Comparison of ENCODE assay signal across 7 mouse cellular contexts in the genomic region with DNA sequence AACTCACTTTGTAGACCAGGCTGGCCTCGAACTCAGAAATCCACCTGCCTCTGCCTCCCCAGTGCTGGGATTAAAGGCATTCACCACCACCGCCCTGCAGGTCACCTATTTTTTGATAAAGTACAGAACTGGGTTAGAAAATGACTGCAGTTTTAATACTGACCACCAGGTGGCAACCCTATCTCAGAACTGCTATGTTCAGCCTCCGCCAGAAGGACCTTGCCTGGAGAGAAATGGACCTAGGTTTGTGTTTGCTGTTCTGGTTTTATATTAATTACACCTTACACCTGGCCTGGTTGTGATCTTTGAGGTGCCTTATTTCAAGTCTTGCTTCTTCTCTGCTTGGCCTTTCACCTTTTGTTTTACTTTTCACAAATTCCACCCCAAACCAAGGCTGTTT. TPM values are rescaled to one million over a fixed set of nuclear protein-coding genes. Genes with fewer than 3 reads are reported as not detected.
A peak's percentile ranks its signal among the peaks of the same experiment; 100 is the strongest.
DNase-seq lines count a peak whose midpoint lies in the region; ATAC-seq and TF ChIP-seq lines count a peak whose summit lies in the region.

No protein-coding gene starts in this region.

- ATAC-seq in G1E (ENCODE audit: extremely low read depth, insufficient number of reproducible peaks, low FRiP score, poor library complexity, severe bottlenecking): peak; percentile 63
- ATAC-seq in cerebellum, adult (ENCODE audit: insufficient number of reproducible peaks, low FRiP score, low TSS enrichment): peak; percentile 58; the same call in 1 of the 2 replicates
- ATAC-seq in forebrain, embryonic 15.5 days (replicated peaks): 0 out of 2 replicates have a peak, but pooled peaks have one; percentile 32
- no peak for ATAC-seq in kidney, postnatal 0 days (replicated peaks; ENCODE audit: low FRiP score, low read depth)
- 0 out of 2 replicates have a peak, but pooled peaks have one; percentile 9 for ATAC-seq in liver, embryonic 16.5 days (ENCODE audit: low read depth)

- H3K79me3 ChIP-seq in C2C12 (ENCODE audit: low read depth): no peaks in the 10 kb centered on the region

- DNase-seq in G1E (ENCODE audit: low spot score): peak; percentile 23
- peak; percentile 85 for DNase-seq in kidney, postnatal 0 days (ENCODE audit: low spot score)
- DNase-seq in retina, postnatal 7 days (ENCODE audit: low read depth, low spot score): peak; percentile 46

- H3K4me2 ChIP-seq in forebrain, embryonic 15.5 days (replicated peaks): no peak overlapping the region
- H3K4me2 ChIP-seq in kidney, postnatal 0 days (ENCODE audit: low read length): no peak overlapping the region
- no peak overlapping the region for H3K4me2 ChIP-seq in liver, embryonic 16.5 days (ENCODE audit: low read depth, low read length)

- H3K36me3 ChIP-seq in C2C12 (ENCODE audit: control insufficient read depth, insufficient read depth) (no peaks in the 10 kb centered on the region), G1E (replicated peaks) (peaks cover 2% of the 10 kb centered on the region)
- H3K36me3 ChIP-seq in forebrain, embryonic 15.5 days: peaks cover 1% of the 10 kb centered on the region; the same call in 1 of the 2 replicates
- no peaks in the 10 kb centered on the region for H3K36me3 ChIP-seq in kidney, postnatal 0 days (ENCODE audit: insufficient read depth, low read length)
- H3K36me3 ChIP-seq in liver, embryonic 16.5 days (ENCODE audit: control insufficient read depth, insufficient read depth): no peaks in the 10 kb centered on the region

- WGBS in forebrain, embryonic 15.5 days: 33% methylated on average over 3 of the region's 3 CpGs
- WGBS in kidney, postnatal 0 days: 31% methylated on average over 3 of the region's 3 CpGs
- 15% methylated on average over 3 of the region's 3 CpGs for WGBS in liver, embryonic 16.5 days (ENCODE audit: insufficient replicate concordance)

- H3K27me3 ChIP-seq in C2C12 (ENCODE audit: control insufficient read depth, insufficient read depth, insufficient read length) (no peaks in the 10 kb centered on the region), G1E (ENCODE audit: insufficient read depth, low read length) (peaks cover 15% of the 10 kb centered on the region)
- no peaks in the 10 kb centered on the region for H3K27me3 ChIP-seq in forebrain, embryonic 15.5 days
- no peaks in the 10 kb centered on the region for H3K27me3 ChIP-seq in kidney, postnatal 0 days (ENCODE audit: insufficient read depth, low read length)
- no peaks in the 10 kb centered on the region; the same call in 1 of the 2 replicates for H3K27me3 ChIP-seq in liver, embryonic 16.5 days (ENCODE audit: control insufficient read depth, insufficient read depth, low read depth, low read length)

- peak; percentile 27 for TF ChIP-seq CTCF in C2C12 (IDR thresholded peaks at IDR 0.05; ENCODE audit: control insufficient read depth, insufficient read depth, insufficient read length)
- peak; percentile 46 for TF ChIP-seq CTCF in G1E (IDR thresholded peaks at IDR 0.05; ENCODE audit: low read depth, low read length)
- TF ChIP-seq CTCF in kidney, postnatal 0 days (IDR thresholded peaks at IDR 0.05; ENCODE audit: low read depth): peak; percentile 92

- H3K9me3 ChIP-seq in G1E (replicated peaks): peaks cover 5% of the 10 kb centered on the region; the same call in 1 of the 2 replicates
- 0 out of 2 replicates have a peak, but pooled peaks cover 5% of the 10 kb centered on the region for H3K9me3 ChIP-seq in forebrain, embryonic 15.5 days
- no peaks in the 10 kb centered on the region for H3K9me3 ChIP-seq in kidney, postnatal 0 days (replicated peaks; ENCODE audit: low read length)
- H3K9me3 ChIP-seq in liver, embryonic 16.5 days (replicated peaks; ENCODE audit: control insufficient read depth, low read length): no peaks in the 10 kb centered on the region

- no peak overlapping the region for H3K9ac ChIP-seq in forebrain, embryonic 15.5 days (replicated peaks)
- H3K9ac ChIP-seq in kidney, postnatal 0 days (ENCODE audit: low read depth, low read length): no peak overlapping the region
- H3K9ac ChIP-seq in liver, embryonic 16.5 days (ENCODE audit: low read depth, low read length): no peak overlapping the region

- 0 out of 2 replicates have a peak, but pooled peaks cover 5% of the 10 kb centered on the region for H3K4me1 ChIP-seq in G1E (ENCODE audit: insufficient read depth, low read depth, low read length)
- H3K4me1 ChIP-seq in forebrain, embryonic 15.5 days: no peaks in the 10 kb centered on the region; the same call in 1 of the 2 replicates
- H3K4me1 ChIP-seq in kidney, postnatal 0 days (replicated peaks; ENCODE audit: insufficient read depth, low read length): no peaks in the 10 kb centered on the region
- H3K4me1 ChIP-seq in liver, embryonic 16.5 days (ENCODE audit: control insufficient read depth, low read depth, low read length): no peaks in the 10 kb centered on the region

- H3K4me3 ChIP-seq in C2C12 (ENCODE audit: insufficient read depth, poor library complexity, severe bottlenecking) (no peak overlapping the region), G1E (ENCODE audit: low read depth, low read length) (no peak overlapping the region)
- H3K4me3 ChIP-seq in forebrain, embryonic 15.5 days: no peak overlapping the region
- no peak overlapping the region for H3K4me3 ChIP-seq in kidney, postnatal 0 days (replicated peaks; ENCODE audit: low read depth, low read length)
- no peak overlapping the region for H3K4me3 ChIP-seq in liver, embryonic 16.5 days (ENCODE audit: low read depth, low read length)

- H3K79me2 ChIP-seq in C2C12 (ENCODE audit: control insufficient read depth, insufficient read depth): no peaks in the 10 kb centered on the region

- no peak overlapping the region for H3K27ac ChIP-seq in forebrain, embryonic 15.5 days (replicated peaks)
- no peak overlapping the region for H3K27ac ChIP-seq in kidney, postnatal 0 days
- no peak overlapping the region for H3K27ac ChIP-seq in liver, embryonic 16.5 days (ENCODE audit: low read length)

- no peak overlapping the region for H3ac ChIP-seq in C2C12 (ENCODE audit: control insufficient read depth, insufficient read length, low read depth)

TF ChIP-seq in C2C12, 6 proteins besides CTCF, POLR2A, EP300 and RAD21:
- TF ChIP-seq FOSL1 (IDR thresholded peaks at IDR 0.05; ENCODE audit: insufficient read depth, low read length, poor library complexity, severe bottlenecking) (no peak), MAX (IDR thresholded peaks at IDR 0.05) (no peak), MYOD1 (IDR thresholded peaks at IDR 0.05; ENCODE audit: control insufficient read depth, insufficient read length, low read depth) (no peak), CEBPB (IDR thresholded peaks at IDR 0.05; ENCODE audit: low read depth) (no peak), USF1 (IDR thresholded peaks at IDR 0.05; ENCODE audit: low read depth) (no peak)

RNA-seq across cellular contexts. Expression of a gene that starts 12.7 kb away (rescaled TPM):
- polyA plus RNA-seq in C2C12 (2012; fragmentation: generic; extraction: Trizol): 1.5 TPM
- not detected in 2 replicates for total RNA-seq in G1E (2014; fragmentation: Nextera tagmentation)
- total RNA-seq in G1E (2017): not detected in 2 replicates
- polyA plus RNA-seq in G1E (2012): not detected in 2 replicates
- polyA plus RNA-seq in forebrain, embryonic 15.5 days (2015; fragmentation: Nextera tagmentation; extraction: Ambion mirVana): not detected in 2 replicates
- polyA plus RNA-seq in kidney, postnatal 0 days (2015; fragmentation: Nextera tagmentation; extraction: Ambion mirVana): not detected in 2 replicates
- 7.7 and 58.8 TPM in 2 replicates for polyA plus RNA-seq in liver, embryonic 16.5 days (2015; fragmentation: Nextera tagmentation; extraction: Ambion mirVana)

RNA-seq across cellular contexts. Expression of a gene that starts 34.9 kb away (rescaled TPM):
- polyA plus RNA-seq in C2C12 (2012; fragmentation: generic; extraction: Trizol) (4.7 TPM), G1E (2012) (7.1 and 7.3 TPM in 2 replicates)
- total RNA-seq in G1E (2014; fragmentation: Nextera tagmentation) (16.1 and 21.1 TPM in 2 replicates), G1E (2017) (10.9 and 11.8 TPM in 2 replicates)
- 32.3 and 34.4 TPM in 2 replicates for polyA plus RNA-seq in forebrain, embryonic 15.5 days (2015; fragmentation: Nextera tagmentation; extraction: Ambion mirVana)
- polyA plus RNA-seq in kidney, postnatal 0 days (2015; fragmentation: Nextera tagmentation; extraction: Ambion mirVana): 15.9 and 17.2 TPM in 2 replicates
- polyA plus RNA-seq in liver, embryonic 16.5 days (2015; fragmentation: Nextera tagmentation; extraction: Ambion mirVana): 4.0 and 5.0 TPM in 2 replicates

RNA-seq across cellular contexts. Expression of a gene that starts 47.9 kb away (rescaled TPM):
- polyA plus RNA-seq in C2C12 (2012; fragmentation: generic; extraction: Trizol) (0.06 TPM), G1E (2012) (not detected in 2 replicates)
- total RNA-seq in G1E (2014; fragmentation: Nextera tagmentation) (not detected in 2 replicates), G1E (2017) (0.12 and 0.16 TPM in 2 replicates)
- 0.54 and 0.60 TPM in 2 replicates for polyA plus RNA-seq in forebrain, embryonic 15.5 days (2015; fragmentation: Nextera tagmentation; extraction: Ambion mirVana)
- 3.9 and 4.5 TPM in 2 replicates for polyA plus RNA-seq in kidney, postnatal 0 days (2015; fragmentation: Nextera tagmentation; extraction: Ambion mirVana)
- 0.34 and 0.57 TPM in 2 replicates for polyA plus RNA-seq in liver, embryonic 16.5 days (2015; fragmentation: Nextera tagmentation; extraction: Ambion mirVana)

Comparison
In these comparisons a context has a peak if more than half of its experiments do, and no peak if none do; other contexts are left out.
1. CTCF ChIP-seq: peak in every context shown above with its lines; median percentile 92 in kidney, postnatal 0 days; 46 in G1E; 27 in C2C12.
2. DNase-seq: peak in every context shown above with its lines; median percentile 85 in kidney, postnatal 0 days; 46 in retina, postnatal 7 days; 23 in G1E.